Comparison of ENCODE assay signal across 8 mouse cellular contexts in genomic region chr17:21422664-21423599, GRCm38 (mm10). TPM values are rescaled to one million over a fixed set of nuclear protein-coding genes. Genes with fewer than 3 reads are reported as not detected.
DNase-seq lines count a peak whose midpoint lies in the region; ATAC-seq lines count a peak whose summit lies in the region.

TSS of gene Zfp54 (plus strand) at chr17:21423227.

- intact Hi-C loops in heart, postnatal 10 days (cut with DNase I): loop anchor here (2.0 to 10.0 kb wide), 3 partner anchors 26 to 192 kb away; no protein-coding TSS in a partner anchor

- H3K9ac ChIP-seq in forebrain, embryonic 12.5 days: peak within 1 kb of the TSS; percentile 64
- H3K9ac ChIP-seq in liver, embryonic 15.5 days: peak within 1 kb of the TSS; percentile 59
- H3K9ac ChIP-seq in neural tube, embryonic 11.5 days (ENCODE audit: low read length): peak within 1 kb of the TSS; percentile 63
- peak within 1 kb of the TSS; percentile 71 for H3K9ac ChIP-seq in stomach, embryonic 16.5 days (ENCODE audit: low read length)

- no peaks in the 10 kb centered on the region for H3K27me3 ChIP-seq in forebrain, embryonic 12.5 days
- no peaks in the 10 kb centered on the region for H3K27me3 ChIP-seq in liver, embryonic 15.5 days
- H3K27me3 ChIP-seq in neural tube, embryonic 11.5 days (ENCODE audit: control insufficient read depth, insufficient read depth, low read length): no peaks in the 10 kb centered on the region
- H3K27me3 ChIP-seq in stomach, embryonic 16.5 days (ENCODE audit: control insufficient read depth, insufficient read depth, low read length): no peaks in the 10 kb centered on the region

- H3K4me3 ChIP-seq in forebrain, embryonic 12.5 days (replicated peaks): peak within 1 kb of the TSS; percentile 46
- peak within 1 kb of the TSS; percentile 61 for H3K4me3 ChIP-seq in liver, embryonic 15.5 days (replicated peaks)
- H3K4me3 ChIP-seq in neural tube, embryonic 11.5 days (ENCODE audit: low read depth, low read length): peak within 1 kb of the TSS; percentile 41
- H3K4me3 ChIP-seq in stomach, embryonic 16.5 days (replicated peaks; ENCODE audit: low read length): peak within 1 kb of the TSS; percentile 58

- 0 out of 2 replicates have a peak within 1 kb of the TSS, but pooled peaks have one; percentile 36 for H3K27ac ChIP-seq in forebrain, embryonic 12.5 days
- peak within 1 kb of the TSS; percentile 79 for H3K27ac ChIP-seq in liver, embryonic 15.5 days (replicated peaks)
- H3K27ac ChIP-seq in neural tube, embryonic 11.5 days (ENCODE audit: low read depth, low read length): 0 out of 2 replicates have a peak within 1 kb of the TSS, but pooled peaks have one; percentile 8
- peak within 1 kb of the TSS; percentile 92 for H3K27ac ChIP-seq in stomach, embryonic 16.5 days (ENCODE audit: low read length)

- ATAC-seq in forebrain, embryonic 12.5 days (ENCODE audit: low FRiP score): peak; percentile 96
- peak; percentile 100 for ATAC-seq in liver, embryonic 15.5 days (ENCODE audit: insufficient read depth)
- ATAC-seq in neural tube, embryonic 11.5 days (ENCODE audit: insufficient read depth, low FRiP score, low TSS enrichment): peak; percentile 98
- peak; percentile 100 for ATAC-seq in stomach, embryonic 16.5 days (ENCODE audit: insufficient read depth, low FRiP score)

- under 1% methylated on average over 22 of the region's 22 CpGs for WGBS in forebrain, embryonic 12.5 days
- under 1% methylated on average over 22 of the region's 22 CpGs for WGBS in liver, embryonic 15.5 days (ENCODE audit: insufficient replicate concordance)
- WGBS in neural tube, embryonic 11.5 days: under 1% methylated on average over 22 of the region's 22 CpGs
- WGBS in stomach, embryonic 16.5 days: under 1% methylated on average over 22 of the region's 22 CpGs

- H3K36me3 ChIP-seq in forebrain, embryonic 12.5 days (replicated peaks): no peaks in the 10 kb centered on the region
- H3K36me3 ChIP-seq in liver, embryonic 15.5 days (replicated peaks): no peaks in the 10 kb centered on the region
- H3K36me3 ChIP-seq in neural tube, embryonic 11.5 days (ENCODE audit: control insufficient read depth, insufficient read depth, low read length): no peaks in the 10 kb centered on the region
- no peaks in the 10 kb centered on the region for H3K36me3 ChIP-seq in stomach, embryonic 16.5 days (ENCODE audit: control insufficient read depth, insufficient read depth, low read length)

- peak within 1 kb of the TSS; percentile 83 for H3K4me2 ChIP-seq in forebrain, embryonic 12.5 days
- H3K4me2 ChIP-seq in liver, embryonic 15.5 days: peak within 1 kb of the TSS; percentile 88
- H3K4me2 ChIP-seq in neural tube, embryonic 11.5 days (ENCODE audit: low read depth): peak within 1 kb of the TSS; percentile 80
- peak within 1 kb of the TSS; percentile 92 for H3K4me2 ChIP-seq in stomach, embryonic 16.5 days (ENCODE audit: low read depth, low read length)

- peaks cover 8% of the 10 kb centered on the region for H3K4me1 ChIP-seq in forebrain, embryonic 12.5 days
- H3K4me1 ChIP-seq in liver, embryonic 15.5 days (replicated peaks): peaks cover 19% of the 10 kb centered on the region
- no peaks in the 10 kb centered on the region for H3K4me1 ChIP-seq in neural tube, embryonic 11.5 days (ENCODE audit: control insufficient read depth, insufficient read depth, low read length)
- H3K4me1 ChIP-seq in stomach, embryonic 16.5 days (ENCODE audit: control insufficient read depth, insufficient read depth, low read length): peaks cover 6% of the 10 kb centered on the region

- DNase-seq in ES-CJ7 (ENCODE audit: low read depth, low spot score): peak; percentile 74
- DNase-seq in c-Kit-positive CD71-positive TER-119-positive erythroid progenitor cells, embryonic 14.5 days (ENCODE audit: low spot score): peak; percentile 81
- DNase-seq in heart, postnatal 10 days: peak; percentile 77 to 79
- DNase-seq in kidney, postnatal 4 days: peak; percentile 81 to 89
- DNase-seq in neural tube, embryonic 11.5 days (ENCODE audit: low spot score): peak; percentile 52

- H3K9me3 ChIP-seq in forebrain, embryonic 12.5 days: no peaks in the 10 kb centered on the region
- no peaks in the 10 kb centered on the region for H3K9me3 ChIP-seq in liver, embryonic 15.5 days (replicated peaks)
- no peaks in the 10 kb centered on the region for H3K9me3 ChIP-seq in neural tube, embryonic 11.5 days (ENCODE audit: control insufficient read depth, low read length)
- no peaks in the 10 kb centered on the region for H3K9me3 ChIP-seq in stomach, embryonic 16.5 days (replicated peaks; ENCODE audit: control insufficient read depth, low read length)

RNA-seq across cellular contexts. Expression of gene Zfp54, which starts in this region (rescaled TPM):
- polyA plus RNA-seq in forebrain, embryonic 12.5 days (2016; fragmentation: Nextera tagmentation; extraction: Ambion mirVana): 2.5 and 2.6 TPM in 2 replicates
- total RNA-seq in heart, postnatal 10 days (2021): 1 to 10 TPM; 1.2 to 1.3 TPM
- polyA plus RNA-seq in liver, embryonic 15.5 days (2015; fragmentation: Nextera tagmentation; extraction: Ambion mirVana): 1.6 and 1.9 TPM in 2 replicates
- polyA plus RNA-seq in neural tube, embryonic 11.5 days (2014; fragmentation: Nextera tagmentation; extraction: Ambion mirVana): 4.2 and 4.4 TPM in 2 replicates
- 7.1 and 8.2 TPM in 2 replicates for polyA plus RNA-seq in stomach, embryonic 16.5 days (2015; fragmentation: Nextera tagmentation; extraction: Ambion mirVana)

Comparison
In these comparisons a context has a peak if more than half of its experiments do, and no peak if none do; other contexts are left out.
1. Peak in every context shown above with its lines: DNase-seq, ATAC-seq, H3K4me3 ChIP-seq and H3K27ac ChIP-seq.
2. H3K27ac ChIP-seq: peak in every context shown above with its lines; median percentile 92 in stomach, embryonic 16.5 days; 79 in liver, embryonic 15.5 days; 36 in forebrain, embryonic 12.5 days; 8 in neural tube, embryonic 11.5 days.